Mouse (Mus musculus) gastrocnemius, postnatal 4 days (tissue): ENCODE results near the gene Stk38. TPM values are rescaled to one million over a fixed set of nuclear protein-coding genes. Genes with fewer than 3 reads are reported as not detected.

Experiments used
- DNase-seq, 2 experiments: peaks; one replicate each; pipeline ENCODE4 v3.0.0; 2021 to 2022; ENCODE audit warnings: low spot score in 2 of 2, mixed read lengths in 2 of 2
- total RNA-seq, 2 experiments: library from RNA; stranded (reverse); gene quantifications; 2 replicates each; pipeline ENCODE4 v1.2.3; 2021

Stk38 gene
- total RNA-seq, 2 experiments from 2014 or later, result 60.3 to 66.7 TPM

DNA sequence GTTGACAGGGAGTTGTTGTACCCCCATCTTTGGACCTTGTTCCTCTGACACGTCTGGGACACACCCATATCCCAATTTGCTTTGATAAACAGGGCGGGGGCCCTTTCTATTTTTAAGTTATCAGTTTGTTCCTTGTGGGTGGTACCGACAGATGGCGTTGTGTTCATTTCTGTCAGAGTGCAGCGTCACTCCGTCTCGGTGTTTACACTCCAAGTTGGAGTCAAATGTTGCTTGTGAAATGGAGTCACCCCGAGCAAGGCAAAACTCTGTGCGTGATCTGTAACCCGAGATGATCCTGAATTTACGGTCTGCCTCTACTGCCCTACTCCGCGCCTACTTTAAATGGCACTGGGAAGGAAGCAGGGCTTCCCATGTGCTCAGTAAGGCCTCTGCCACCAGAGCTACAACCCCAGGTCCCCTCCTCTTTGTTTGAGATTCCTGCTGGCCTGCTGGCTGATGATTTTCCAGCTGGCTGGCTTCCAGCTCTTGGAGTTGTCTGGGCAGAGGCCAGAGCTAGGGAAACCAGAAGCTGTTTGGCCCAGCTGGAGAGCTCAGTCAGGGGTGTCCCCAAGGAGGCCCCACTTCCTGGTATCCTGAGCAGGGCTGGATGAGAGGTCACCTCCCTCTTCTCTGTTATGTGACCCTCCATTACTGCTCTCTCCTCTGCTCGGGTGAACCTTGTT is 77.3 kb downstream of the Stk38 start:
- DNase-seq, result peak; percentile 90 to 95

DNA sequence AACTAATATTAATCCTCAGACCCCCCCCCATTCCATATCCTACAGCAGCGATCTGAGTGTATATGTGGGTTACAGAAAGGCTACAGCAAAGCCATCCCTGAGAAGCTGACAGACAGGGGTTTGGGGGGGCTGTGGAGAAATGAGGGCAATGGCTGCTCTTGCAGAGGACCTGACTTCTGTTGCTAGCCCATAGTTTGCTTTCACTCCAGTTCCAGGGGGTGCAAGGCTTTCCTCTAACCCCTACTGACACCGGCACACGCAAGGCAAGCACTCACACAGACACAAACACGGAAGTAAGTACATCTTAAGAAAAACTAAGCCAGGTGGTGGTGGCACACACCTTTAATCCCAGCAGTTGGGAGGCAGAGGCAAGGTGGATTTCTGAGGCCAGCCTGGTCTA is 78.4 kb downstream of the Stk38 start:
- DNase-seq, result no peak

DNA sequence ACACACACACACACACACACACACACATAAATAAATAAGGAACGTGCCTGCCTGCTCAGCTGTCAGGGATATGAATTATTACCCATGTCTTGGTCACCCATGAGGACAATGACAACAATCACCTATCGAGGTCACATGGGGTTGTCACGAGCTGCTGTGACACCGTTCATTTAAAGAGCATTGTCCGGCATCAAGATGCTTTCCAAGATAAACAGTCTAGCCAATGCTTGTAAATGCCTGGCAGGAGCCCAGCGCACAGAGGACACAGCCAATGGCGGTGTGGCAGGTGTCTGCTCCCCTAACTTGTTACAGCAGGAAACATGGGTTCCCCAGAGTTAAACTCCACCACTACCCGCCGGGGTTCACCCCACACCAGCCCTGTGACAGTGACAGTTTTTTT is 79.8 kb downstream of the Stk38 start:
- no peak for DNase-seq

DNA sequence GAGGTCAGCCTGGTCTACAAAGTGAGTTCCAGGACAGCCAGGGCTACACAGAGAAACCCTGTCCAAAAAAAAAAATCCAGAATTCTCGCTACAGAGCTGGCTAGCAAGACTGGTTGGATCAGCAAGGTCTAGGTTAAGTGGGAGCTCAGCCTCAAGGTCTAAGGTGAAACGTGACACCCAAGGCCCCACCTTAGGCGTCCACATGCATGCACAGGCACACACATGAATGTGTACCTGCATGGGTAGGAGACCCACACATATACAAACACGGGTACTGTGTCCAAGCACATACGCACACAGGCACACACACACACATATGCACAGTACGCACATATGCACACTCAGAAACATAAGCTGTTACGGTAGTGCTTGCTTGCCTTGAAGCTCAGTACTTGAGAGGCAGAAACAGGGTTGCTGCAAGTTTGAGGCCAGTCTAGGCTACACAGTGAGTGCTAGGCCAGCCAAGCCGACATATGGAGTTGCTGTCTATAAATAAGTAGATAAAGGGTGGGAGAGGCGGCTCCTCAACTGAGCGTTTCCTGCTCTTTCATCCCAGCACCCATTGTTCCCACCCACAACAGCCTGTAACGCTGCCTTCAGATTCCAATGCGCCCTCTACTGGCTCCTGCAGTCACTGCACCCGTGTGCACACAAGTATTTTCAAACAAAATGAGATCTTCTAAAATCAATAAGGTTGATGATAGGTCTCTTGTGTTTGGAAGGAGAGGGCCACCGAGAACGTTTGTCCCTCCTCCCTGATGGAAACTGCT is 80.7 kb downstream of the Stk38 start:
- peak in 1 of 2 experiments; percentile 49 for DNase-seq

DNA sequence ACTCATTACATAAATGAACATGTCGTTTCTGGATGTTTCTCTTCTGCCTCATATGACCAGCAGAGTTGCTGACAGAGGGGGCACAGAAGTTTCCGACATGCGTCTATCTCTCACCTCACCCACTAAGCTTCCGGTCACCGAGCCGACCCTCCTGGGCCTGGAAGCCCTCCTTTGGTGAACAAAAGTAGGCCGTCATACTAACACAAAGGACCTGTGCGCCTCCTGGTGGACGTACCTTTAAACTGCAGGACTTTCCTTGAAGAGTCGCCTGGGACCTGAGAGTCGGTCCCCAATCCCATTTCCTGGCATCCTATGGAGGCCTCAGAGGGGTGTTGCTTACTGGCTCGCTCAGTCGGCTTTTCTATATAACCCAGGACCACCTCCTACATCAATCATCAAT is 81.4 kb downstream of the Stk38 start:
- DNase-seq, result peak; percentile 45 to 76

DNA sequence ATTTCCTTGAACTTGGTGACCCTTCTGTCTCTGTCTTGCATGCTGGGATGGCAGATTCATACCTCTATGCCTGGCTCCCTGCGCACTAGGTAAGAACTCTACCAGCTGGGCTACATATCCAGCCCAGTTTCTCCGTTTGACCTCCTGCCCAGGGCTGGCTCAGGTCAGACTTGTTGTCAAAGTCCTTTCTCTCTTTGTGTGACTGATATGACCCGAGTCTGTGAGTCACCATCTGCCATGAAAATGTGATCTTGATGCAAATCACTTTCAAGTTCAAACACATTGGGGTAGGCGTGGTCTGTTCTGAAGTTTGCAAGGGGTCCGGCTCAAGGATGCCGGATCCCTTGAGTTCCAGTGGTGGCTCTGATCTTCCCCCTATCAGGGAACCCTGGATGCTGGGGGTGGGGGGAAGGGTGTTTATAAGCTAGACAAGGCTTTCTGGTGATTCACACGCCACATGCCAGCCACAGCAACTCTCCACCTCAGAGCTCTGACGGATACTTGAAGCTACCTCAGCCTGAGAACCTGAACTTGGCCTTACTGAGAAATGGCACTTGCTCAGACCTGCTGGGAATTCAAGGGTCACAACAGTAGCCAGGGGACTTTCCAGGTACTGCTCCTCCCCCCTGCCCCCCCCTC is 82.7 kb downstream of the Stk38 start:
- DNase-seq, result no peak

DNA sequence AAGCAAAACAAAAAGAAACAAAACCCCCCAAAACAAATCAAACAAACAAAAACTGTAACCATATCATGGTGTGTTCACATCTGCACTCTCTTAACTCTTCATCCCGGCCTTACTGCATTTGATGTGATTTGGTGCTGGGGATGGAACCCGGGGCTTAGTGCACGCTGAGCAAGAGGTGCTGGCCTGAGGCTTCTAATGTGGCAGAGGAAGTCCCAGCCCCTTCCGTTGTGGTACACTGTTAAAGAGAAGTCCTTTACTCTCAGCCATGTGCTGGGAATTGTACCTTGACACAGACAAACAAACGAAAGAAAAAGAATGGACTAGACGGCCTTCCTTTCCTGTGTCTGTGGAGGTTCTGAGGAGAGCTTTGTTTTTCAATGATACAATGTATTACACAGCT is 85.7 kb downstream of the Stk38 start:
- no peak for DNase-seq

DNA sequence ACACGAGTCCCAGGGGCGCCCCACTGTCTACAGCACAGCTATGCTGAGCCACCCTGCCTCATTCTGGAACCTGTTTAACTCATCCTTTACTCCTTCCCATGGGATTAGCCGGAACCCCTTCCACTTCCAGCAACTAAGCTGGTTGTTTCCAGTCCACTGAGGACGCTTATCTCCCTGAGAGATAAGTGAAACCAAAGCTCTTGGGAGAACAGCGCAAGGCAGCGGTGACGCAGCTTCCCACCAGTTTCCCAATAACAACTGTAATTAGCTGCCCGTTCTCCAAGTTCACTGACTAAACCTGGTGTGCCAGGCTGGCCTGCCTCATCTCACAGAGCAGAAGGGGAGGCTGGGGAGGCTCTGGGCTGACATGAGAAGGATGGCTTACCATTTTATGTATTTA is 86.7 kb downstream of the Stk38 start:
- no peak for DNase-seq

Other genes with a start within 250 kb of the Stk38 start
- gene Mapk13, start 238.7 kb downstream of the Stk38 start, total RNA-seq, result 1 to 10 TPM in 1 of 2 experiments, under 1 TPM in 1; 0.78 to 1.6 TPM
- 10 to 100 TPM; 23.1 to 24.6 TPM for gene Brpf3, start 206.9 kb downstream of the Stk38 start, total RNA-seq
- gene Pnpla1, start 149.6 kb downstream of the Stk38 start, total RNA-seq, result not detected
- under 1 TPM; 0.56 to 0.57 TPM for gene 4930539E08Rik, start 92.7 kb downstream of the Stk38 start, total RNA-seq
- not detected for gene Pxt1, start 64.2 kb downstream of the Stk38 start, total RNA-seq
- 10 to 100 TPM; 60.7 to 64.6 TPM for gene Kctd20, start 56.0 kb downstream of the Stk38 start, total RNA-seq
- gene Srsf3, start 24.6 kb upstream of the Stk38 start, total RNA-seq, result 100 to 1,000 TPM; 129 TPM
- 100 to 1,000 TPM; 138 to 142 TPM for gene Cdkn1a, start 83.0 kb upstream of the Stk38 start, total RNA-seq
- 1 to 10 TPM; 1.8 to 2.3 TPM for gene Rab44, start 106.2 kb upstream of the Stk38 start, total RNA-seq
- 1 to 10 TPM in 1 of 2 experiments, under 1 TPM in 1; 0.69 to 1.1 TPM for gene Cpne5, start 230.2 kb upstream of the Stk38 start, total RNA-seq